Mouse (Mus musculus) left cerebral cortex, postnatal 25 days (tissue): Measurements from ENCODE around the gene Zfp84. TPM values are rescaled to one million over a fixed set of nuclear protein-coding genes. Genes with fewer than 3 reads are reported as not detected.
A peak's percentile ranks its signal among the peaks of the same experiment; 100 is the strongest.

Source experiments
- DNase-seq, 2 experiments: peaks; one replicate each; pipeline ENCODE4 v3.0.0; 2022; ENCODE audit warnings: low spot score in 2 of 2, mixed read lengths in 1 of 2
- intact Hi-C: fragments of 180-260 bp; cut with DNase I; formaldehyde crosslinking; loops from one replicate; pipeline ENCODE4 v1.15.1; 2025
- microRNA-seq, 2 experiments: library from miRNA; unstranded; fragments of <30 nt; microRNA quantifications; one replicate each; pipeline ENCODE4 v1.2.0; 2022
- total RNA-seq, 2 experiments: library from RNA; stranded (reverse); gene quantifications; 2 replicates each; pipeline ENCODE4 v1.2.3; 2021

Gene Zfp84
- total RNA-seq, 2 experiments from 2014 or later = 15.7 to 17.6 TPM

DNA sequence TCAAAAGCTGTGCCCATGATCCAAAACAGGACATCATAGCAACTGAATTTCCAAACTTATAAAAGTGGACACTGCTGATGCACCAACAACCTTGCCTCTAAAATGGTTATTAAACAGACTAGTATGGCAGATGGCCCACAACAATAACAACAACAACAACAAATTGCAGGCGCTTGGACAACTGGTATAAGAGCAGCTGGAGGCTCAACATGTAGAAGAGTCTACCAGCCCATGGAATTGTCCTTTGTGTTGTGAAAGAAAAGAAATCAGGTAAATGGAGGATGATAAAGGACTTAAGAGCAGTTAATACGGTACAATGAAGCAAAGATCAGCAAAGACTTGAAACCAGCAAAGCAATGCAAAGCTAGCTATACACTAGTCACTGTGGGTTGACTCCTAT lies 46.0 kb downstream of the Zfp84 start:
- intact Hi-C loops = loop anchor here (2.0 kb wide), 1 partner anchor 30 kb away; no protein-coding TSS in a partner anchor
- DNase-seq = no peak

- intact Hi-C loops = loop anchor here (2.0 to 5.0 kb wide), 2 partner anchors 30 to 92 kb away; partner anchors contain the start of genes Zfp27 and Zfp383
- peak in 1 of 2 experiments; percentile 11 for DNase-seq
Observed at GRCm38 (mm10) chr7:29815061-29815784, 46.9 kb downstream of the Zfp84 start.

DNA sequence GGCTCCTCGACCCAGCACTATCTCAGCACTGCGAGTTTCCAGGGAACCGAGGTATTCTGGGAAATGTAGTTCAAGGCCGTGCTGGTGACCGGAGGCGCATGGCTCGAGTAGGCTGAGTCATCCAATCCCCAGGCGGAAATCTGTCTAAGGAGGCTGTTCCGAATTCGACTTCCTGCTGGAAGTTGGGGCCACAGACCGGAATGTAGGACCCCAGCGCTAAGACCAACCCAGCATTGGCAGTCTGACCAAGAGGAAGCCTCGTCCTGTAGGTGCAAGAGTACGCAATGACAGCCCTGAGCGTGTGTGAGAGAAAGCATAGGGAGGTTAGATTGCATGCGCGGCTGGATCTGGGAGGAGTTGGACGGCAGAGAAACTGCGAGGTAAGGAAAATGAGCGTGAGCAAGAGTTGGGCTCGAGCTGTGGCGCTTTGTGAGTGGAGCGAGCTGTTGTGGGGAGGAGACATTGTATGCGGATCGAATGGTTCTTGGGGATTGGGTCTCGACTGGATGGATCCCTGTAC lies 47.6 kb downstream of the Zfp84 start, which contains the start of gene Zfp790:
Gene Zfp790, plus strand, starts transcription at position 205 of the 520 bp plus-strand sequence.
- intact Hi-C loops = loop anchor here (1.0 to 5.0 kb wide), 3 partner anchors 31 to 91 kb away; partner anchors contain the start of genes Zfp27, Zfp383 and Zfp84
- peak; percentile 90 to 97 for DNase-seq

GRCm38 (mm10) chr7:29818619-29819254 lies 50.4 kb downstream of the Zfp84 start:
- intact Hi-C loops = loop anchor here (5.0 kb wide), 1 partner anchor 89 kb away; the partner anchor contains the start of genes Zfp27 and Zfp383
- DNase-seq = peak; percentile 87 to 92

GRCm38 (mm10) chr7:29828001-29828400 lies 59.6 kb downstream of the Zfp84 start:
- no peak for DNase-seq

More at GRCm38 (mm10) chr7:29828001-29828400, 59.6 kb downstream of the Zfp84 start:
- intact Hi-C loops = no loop called here

Small RNA genes lying within 50 kb of the gene (microRNA-seq; reads per million reads assigned to microRNA genes)
- gene Mir1964 = 3.0 to 4.2 reads per million in 2 experiments

Other genes starting within 250 kb of the Zfp84 start
- 10 to 100 TPM; 55.0 to 60.7 TPM for gene Sipa1l3, start 249.9 kb upstream of the Zfp84 start, total RNA-seq
- gene Catsperg2, start 41.5 kb upstream of the Zfp84 start, total RNA-seq = under 1 TPM in 1 of 2 experiments, not detected in 1; 0.30 TPM
- gene Zfp30, start 15.4 kb downstream of the Zfp84 start, total RNA-seq = 10 to 100 TPM; 10.6 to 11.9 TPM
- 10 to 100 TPM; 22.2 to 22.4 TPM for gene Zfp790, start 47.6 kb downstream of the Zfp84 start, total RNA-seq
- gene Zfp940, start 85.1 kb downstream of the Zfp84 start, total RNA-seq = 10 to 100 TPM; 18.6 to 25.6 TPM
- 10 to 100 TPM; 14.2 to 14.4 TPM for gene Zfp420, start 91.4 kb downstream of the Zfp84 start, total RNA-seq
- 10 to 100 TPM; 18.5 to 21.6 TPM for gene Zfp27, start 138.0 kb downstream of the Zfp84 start, total RNA-seq
- gene Zfp383, start 139.7 kb downstream of the Zfp84 start, total RNA-seq = 1 to 10 TPM; 8.0 to 8.8 TPM
- 10 to 100 TPM; 16.7 to 17.9 TPM for gene Zfp74, start 185.5 kb downstream of the Zfp84 start, total RNA-seq
- 1 to 10 TPM; 3.8 to 6.4 TPM for gene Zfp568, start 215.4 kb downstream of the Zfp84 start, total RNA-seq